Mouse (Mus musculus) brown adipose tissue, adult 24 weeks (tissue): Measurements from ENCODE around the gene Ppp2r5e. TPM values are rescaled to one million over a fixed set of nuclear protein-coding genes. Genes with fewer than 3 reads are reported as not detected.

Experiments used
- H3K27ac ChIP-seq: fragments of 200-500 bp; replicated peaks from 2 replicates; pipeline ENCODE4 v1.5.1; 2012; ENCODE audit warnings: low read depth, mild to moderate bottlenecking, low read length
- H3K4me1 ChIP-seq: fragments of 200-500 bp; 2 replicates; pipeline ENCODE4 v1.6.1; 2012; ENCODE audit warnings: low read length, mixed read lengths; ENCODE audit not compliant: control insufficient read depth, insufficient read depth, insufficient read length
- H3K4me3 ChIP-seq: fragments of 200-500 bp; 2 replicates; pipeline ENCODE4 v1.5.1; 2012; ENCODE audit warnings: low read depth, mild to moderate bottlenecking, low read length, moderate library complexity; ENCODE audit not compliant: insufficient read depth
- polyA plus RNA-seq: library from polyadenylated mRNA; stranded (reverse); fragments of >200 nt; gene quantifications from 2 replicates; pipeline ENCODE4 v1.2.4, GENCODE M21; 2012; ENCODE audit not compliant: missing spikeins, insufficient read depth, insufficient read length

The Ppp2r5e gene
- polyA plus RNA-seq, 1 experiment = 21.6 TPM

- Histone ChIP-seq H3K27ac (no peak overlapping the region), H3K4me1 (peaks cover 6% of the 10 kb centered on the region), H3K4me3 (no peak overlapping the region)
Observed at GRCm38 (mm10) chr12:75597707-75598106, 1.7 kb upstream of the Ppp2r5e start.

DNA sequence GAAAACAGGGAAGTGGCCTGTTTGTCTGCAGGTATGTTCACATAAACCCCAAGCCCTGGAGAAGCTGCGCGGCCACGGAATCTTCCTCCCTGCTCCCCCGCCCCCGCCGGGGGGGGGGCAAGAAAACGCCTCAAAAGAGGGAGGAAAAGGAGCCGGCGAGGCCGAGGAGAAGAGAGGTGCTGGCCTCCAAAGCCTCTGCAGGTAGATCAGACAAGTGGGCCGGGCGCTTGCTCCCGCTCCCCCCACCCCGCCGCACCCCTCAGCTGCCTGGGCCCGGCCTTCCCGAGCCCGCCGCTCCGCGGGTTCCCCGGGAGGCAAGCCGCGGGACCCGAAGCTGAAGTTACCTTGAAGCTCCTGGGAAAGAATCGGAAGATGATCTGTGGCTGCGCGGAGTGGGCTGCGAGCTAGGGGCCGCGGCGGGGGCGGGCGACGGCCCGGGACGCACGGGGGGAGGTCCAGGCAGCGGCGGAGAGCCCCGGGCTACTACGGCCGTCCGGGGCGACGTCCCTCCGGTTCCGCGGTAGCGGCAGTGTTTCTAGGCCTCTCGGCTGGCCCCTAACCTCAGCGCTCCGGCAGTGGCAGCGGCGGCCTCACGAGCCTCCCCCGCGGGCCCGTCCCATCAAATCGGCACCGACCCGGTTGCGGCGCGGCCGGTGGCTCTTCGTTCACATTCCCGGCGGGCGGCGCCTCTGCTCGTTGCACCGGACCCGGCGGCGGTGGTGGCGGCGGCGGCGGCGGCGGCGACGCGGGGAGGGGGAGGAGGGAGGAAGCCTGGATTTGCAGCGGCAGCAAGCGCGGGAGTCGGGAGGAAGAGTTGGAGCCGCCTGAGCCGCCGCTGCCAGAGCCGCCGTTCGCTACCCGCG is 523 bp downstream of the Ppp2r5e start:
- Histone ChIP-seq H3K27ac (peak overlapping the region; percentile 57), H3K4me1 (peaks cover 6% of the 10 kb centered on the region), H3K4me3 (peak overlapping the region; percentile 98)

GRCm38 (mm10) chr12:75594404-75594803 is 1.6 kb downstream of the Ppp2r5e start:
- no peak overlapping the region for H3K27ac ChIP-seq
- peaks cover 6% of the 10 kb centered on the region for H3K4me1 ChIP-seq
- peak overlapping the region; percentile 32 for H3K4me3 ChIP-seq

- Histone ChIP-seq H3K27ac (no peak overlapping the region), H3K4me3 (no peak overlapping the region), H3K4me1 (peaks cover 6% of the 10 kb centered on the region)
Observed at GRCm38 (mm10) chr12:75593817-75594216, 2.2 kb downstream of the Ppp2r5e start.

GRCm38 (mm10) chr12:75587501-75587900 is 8.5 kb downstream of the Ppp2r5e start:
- Histone ChIP-seq H3K27ac (no peak overlapping the region), H3K4me1 (no peaks in the 10 kb centered on the region), H3K4me3 (no peak overlapping the region)

GRCm38 (mm10) chr12:75583776-75584175 is 12.3 kb downstream of the Ppp2r5e start:
- Histone ChIP-seq H3K4me1 (peaks cover 4% of the 10 kb centered on the region; the same call in 1 of the 2 replicates), H3K27ac (no peak overlapping the region), H3K4me3 (no peak overlapping the region)

DNA sequence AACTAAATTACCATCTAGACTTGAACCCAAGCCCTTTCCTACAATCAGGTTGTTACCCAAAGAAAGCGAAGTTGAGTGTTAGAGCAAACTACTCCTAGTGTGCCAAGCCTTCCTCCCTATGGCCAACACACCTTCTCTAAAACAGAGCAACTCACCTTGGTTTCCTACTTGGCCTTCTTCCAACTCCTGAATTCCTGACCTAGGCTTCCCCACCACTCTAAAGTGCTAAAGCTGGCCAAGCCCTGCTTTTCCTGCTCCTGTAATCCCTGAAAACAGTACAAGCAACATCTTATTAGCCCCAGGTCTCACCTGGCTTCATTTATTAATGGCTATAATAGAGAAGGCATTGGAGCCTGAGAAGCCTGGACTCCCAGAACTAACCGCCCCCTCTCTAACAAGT is 17.0 kb downstream of the Ppp2r5e start:
- Histone ChIP-seq H3K4me1 (peaks cover 7% of the 10 kb centered on the region; the same call in 1 of the 2 replicates), H3K4me3 (no peak overlapping the region), H3K27ac (0 out of 2 replicates have a peak overlapping the region, but pooled peaks have one; percentile 45)

GRCm38 (mm10) chr12:75577255-75577654 is 18.8 kb downstream of the Ppp2r5e start:
- H3K4me1 ChIP-seq = peaks cover 10% of the 10 kb centered on the region
- no peak overlapping the region for H3K4me3 ChIP-seq
- no peak overlapping the region for H3K27ac ChIP-seq

GRCm38 (mm10) chr12:75572271-75572670 is 23.8 kb downstream of the Ppp2r5e start:
- H3K4me3 ChIP-seq = no peak overlapping the region
- peaks cover 21% of the 10 kb centered on the region for H3K4me1 ChIP-seq
- H3K27ac ChIP-seq = no peak overlapping the region

GRCm38 (mm10) chr12:75570138-75570537 is 25.9 kb downstream of the Ppp2r5e start:
- H3K4me3 ChIP-seq = no peak overlapping the region
- no peak overlapping the region for H3K27ac ChIP-seq
- H3K4me1 ChIP-seq = peaks cover 27% of the 10 kb centered on the region

GRCm38 (mm10) chr12:75567745-75568144 is 28.3 kb downstream of the Ppp2r5e start:
- H3K4me1 ChIP-seq = peaks cover 30% of the 10 kb centered on the region
- no peak overlapping the region for H3K4me3 ChIP-seq
- no peak overlapping the region for H3K27ac ChIP-seq

DNA sequence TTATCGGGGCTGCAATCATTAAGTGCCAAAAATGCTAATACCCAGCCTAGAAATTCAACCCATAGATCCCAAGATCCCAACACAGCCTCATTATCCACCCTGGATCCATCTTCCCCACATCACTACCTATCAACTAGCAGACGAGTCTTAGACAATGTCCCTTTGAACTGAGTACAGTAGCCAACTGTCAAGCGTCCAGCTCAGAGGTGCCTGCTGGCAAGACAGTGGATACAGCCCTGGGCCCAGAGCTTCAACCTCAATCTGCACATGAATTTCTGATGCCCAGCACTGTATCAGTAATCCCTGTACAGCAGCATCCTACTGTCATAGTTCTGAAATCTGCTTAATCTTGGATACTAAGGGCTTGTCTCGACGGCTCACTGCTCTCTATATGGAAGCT is 30.3 kb downstream of the Ppp2r5e start:
- Histone ChIP-seq H3K27ac (no peak overlapping the region), H3K4me3 (no peak overlapping the region), H3K4me1 (peaks cover 29% of the 10 kb centered on the region)

DNA sequence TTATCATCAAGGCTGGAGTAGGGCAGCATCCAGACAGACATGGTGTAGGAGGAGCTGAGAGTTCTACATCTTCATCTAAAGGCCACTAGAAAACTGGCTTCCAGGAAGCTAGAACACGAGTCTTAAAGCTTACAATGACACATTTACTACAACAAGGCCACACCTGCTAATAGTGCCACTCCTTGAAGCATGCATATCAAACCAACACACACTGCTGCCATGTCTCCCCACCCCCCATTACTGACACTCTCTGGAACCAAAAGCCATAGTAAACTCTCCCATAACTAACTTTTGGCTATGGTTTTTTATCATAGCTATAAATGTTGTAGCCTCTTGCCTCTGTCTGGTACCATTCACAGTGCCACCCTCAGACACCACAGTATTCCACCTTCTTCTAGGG is 31.5 kb downstream of the Ppp2r5e start:
- Histone ChIP-seq H3K27ac (no peak overlapping the region), H3K4me3 (no peak overlapping the region), H3K4me1 (peaks cover 22% of the 10 kb centered on the region)

GRCm38 (mm10) chr12:75562996-75563618 is 32.9 kb downstream of the Ppp2r5e start:
- H3K27ac ChIP-seq = no peak overlapping the region
- peaks cover 24% of the 10 kb centered on the region for H3K4me1 ChIP-seq
- H3K4me3 ChIP-seq = no peak overlapping the region

GRCm38 (mm10) chr12:75560681-75561387 is 35.2 kb downstream of the Ppp2r5e start:
- Histone ChIP-seq H3K27ac (no peak overlapping the region), H3K4me3 (no peak overlapping the region), H3K4me1 (peaks cover 22% of the 10 kb centered on the region)
